Mouse (Mus musculus) frontal cortex, postnatal 14 days (tissue): ENCODE data around the gene Dapk1.

ENCODE experiments used
- DNase-seq, 2 experiments: peaks; one replicate each; pipeline ENCODE4 v3.0.0; 2022; ENCODE audit warnings: low spot score in 2 of 2

The Dapk1 gene

GRCm38 (mm10) chr13:60690921-60691320 is 89.2 kb downstream of the Dapk1 start:
- no peak for DNase-seq

- no peak for DNase-seq
These were observed 90.2 kb downstream of the Dapk1 start for GRCm38 (mm10) chr13:60691940-60692339.

GRCm38 (mm10) chr13:60695186-60695980 is 93.6 kb downstream of the Dapk1 start:
- DNase-seq = no peak

- no peak for DNase-seq
These were observed 94.6 kb downstream of the Dapk1 start for GRCm38 (mm10) chr13:60696323-60696722.

GRCm38 (mm10) chr13:60696741-60697140 is 95.0 kb downstream of the Dapk1 start:
- no peak for DNase-seq

- no peak for DNase-seq
These were observed 96.3 kb downstream of the Dapk1 start for GRCm38 (mm10) chr13:60698021-60698420.

- DNase-seq = no peak
These were observed 100.0 kb downstream of the Dapk1 start for GRCm38 (mm10) chr13:60701671-60702171.

- no peak for DNase-seq
These were observed 106.1 kb downstream of the Dapk1 start for GRCm38 (mm10) chr13:60707541-60708468.

- no peak for DNase-seq
These were observed 107.4 kb downstream of the Dapk1 start for GRCm38 (mm10) chr13:60709136-60709535.

- DNase-seq = no peak
These were observed 109.2 kb downstream of the Dapk1 start for GRCm38 (mm10) chr13:60710963-60711362.

GRCm38 (mm10) chr13:60713537-60713936 is 111.8 kb downstream of the Dapk1 start:
- DNase-seq = no peak

GRCm38 (mm10) chr13:60716107-60716506 is 114.4 kb downstream of the Dapk1 start:
- DNase-seq = no peak

- no peak for DNase-seq
These were observed 115.7 kb downstream of the Dapk1 start for GRCm38 (mm10) chr13:60717421-60717820.

GRCm38 (mm10) chr13:60719581-60719980 is 117.8 kb downstream of the Dapk1 start:
- no peak for DNase-seq

- no peak for DNase-seq
These were observed 121.0 kb downstream of the Dapk1 start for GRCm38 (mm10) chr13:60722763-60723162.

- DNase-seq = no peak
These were observed 126.7 kb downstream of the Dapk1 start for GRCm38 (mm10) chr13:60728276-60729054.

- no peak for DNase-seq
These were observed 127.3 kb downstream of the Dapk1 start for GRCm38 (mm10) chr13:60729055-60729402.

- DNase-seq = no peak
These were observed 128.8 kb downstream of the Dapk1 start for GRCm38 (mm10) chr13:60730587-60730986.

GRCm38 (mm10) chr13:60731001-60731400 is 129.3 kb downstream of the Dapk1 start:
- no peak for DNase-seq

- DNase-seq = no peak
These were observed 133.6 kb downstream of the Dapk1 start for GRCm38 (mm10) chr13:60735306-60735705.

GRCm38 (mm10) chr13:60736421-60737105 is 134.8 kb downstream of the Dapk1 start:
- no peak for DNase-seq
